8 mouse cellular contexts compared by ENCODE assay signal in genomic region chr7:128531031-128531430, GRCm38 (mm10). TPM values are rescaled to one million over a fixed set of nuclear protein-coding genes. Genes with fewer than 3 reads are reported as not detected.
A peak's percentile ranks its signal among the peaks of the same experiment; 100 is the strongest.
DNase-seq lines count a peak whose midpoint lies in the region; ATAC-seq lines count a peak whose summit lies in the region.

No protein-coding gene starts in this region.

- H3K9me3 ChIP-seq in kidney, embryonic 15.5 days (replicated peaks), result no peaks in the 10 kb centered on the region
- H3K9me3 ChIP-seq in forebrain, embryonic 14.5 days (replicated peaks; ENCODE audit: control insufficient read depth, low read length), result no peaks in the 10 kb centered on the region

- 26% methylated on average over 11 of the region's 11 CpGs for WGBS in kidney, embryonic 15.5 days
- 7% methylated on average over 11 of the region's 11 CpGs for WGBS in forebrain, embryonic 14.5 days

- no peak overlapping the region for H3K27ac ChIP-seq in kidney, embryonic 15.5 days
- peak overlapping the region; percentile 58 for H3K27ac ChIP-seq in forebrain, embryonic 14.5 days (ENCODE audit: low read depth, low read length)

- no peaks in the 10 kb centered on the region for H3K27me3 ChIP-seq in kidney, embryonic 15.5 days
- no peaks in the 10 kb centered on the region for H3K27me3 ChIP-seq in forebrain, embryonic 14.5 days (replicated peaks; ENCODE audit: control insufficient read depth, insufficient read depth, low read length)

- peaks cover 61% of the 10 kb centered on the region for H3K4me1 ChIP-seq in kidney, embryonic 15.5 days
- peaks cover 25% of the 10 kb centered on the region for H3K4me1 ChIP-seq in forebrain, embryonic 14.5 days (ENCODE audit: control insufficient read depth, insufficient read depth, low read length)

- no peak for DNase-seq in kidney, adult 18-20 months
- peak; percentile 59 for DNase-seq in adipocyte (ENCODE audit: low spot score)
- DNase-seq in forebrain, embryonic 14.5 days (ENCODE audit: low spot score), result peak; percentile 53
- DNase-seq in kidney, postnatal 25 days, result peak; percentile 24 to 61
- peak; percentile 40 for DNase-seq in retina, embryonic 14.5 days (ENCODE audit: low spot score)
- DNase-seq in gastrocnemius, postnatal 10 days, result no peak

- no peak overlapping the region for H3K4me3 ChIP-seq in kidney, embryonic 15.5 days (replicated peaks)
- H3K4me3 ChIP-seq in forebrain, embryonic 14.5 days (ENCODE audit: low read depth, low read length), result no peak overlapping the region; the same call in 1 of the 2 replicates

- no peaks in the 10 kb centered on the region for H3K36me3 ChIP-seq in kidney, embryonic 15.5 days
- no peaks in the 10 kb centered on the region for H3K36me3 ChIP-seq in forebrain, embryonic 14.5 days (ENCODE audit: control insufficient read depth, insufficient read depth, low read length)

- ATAC-seq in kidney, embryonic 15.5 days (replicated peaks; ENCODE audit: low FRiP score), result no peak; the same call in 1 of the 2 replicates
- ATAC-seq in forebrain, embryonic 14.5 days, result peak; percentile 47; the same call in 1 of the 2 replicates
- ATAC-seq in frontal cortex, adult (ENCODE audit: low TSS enrichment), result no peak

- H3K4me2 ChIP-seq in kidney, embryonic 15.5 days, result peak overlapping the region; percentile 31; the same call in 1 of the 2 replicates
- peak overlapping the region; percentile 25; the same call in 1 of the 2 replicates for H3K4me2 ChIP-seq in forebrain, embryonic 14.5 days (ENCODE audit: low read length)

- no peak overlapping the region for H3K9ac ChIP-seq in kidney, embryonic 15.5 days
- peak overlapping the region; percentile 37; the same call in 1 of the 2 replicates for H3K9ac ChIP-seq in forebrain, embryonic 14.5 days (ENCODE audit: low read length)

RNA-seq across cellular contexts. Expression of gene Bag3, which starts 7.6 kb away (rescaled TPM):
- 12.7 and 14.2 TPM in 2 replicates for polyA plus RNA-seq in kidney, embryonic 15.5 days (2015; fragmentation: Nextera tagmentation; extraction: Ambion mirVana)
- polyA plus RNA-seq in forebrain, embryonic 14.5 days (2014; fragmentation: Nextera tagmentation; extraction: Ambion mirVana), result 1.4 and 1.7 TPM in 2 replicates
- 10 to 100 TPM; 85.7 to 94.3 TPM for total RNA-seq in gastrocnemius, postnatal 10 days (2021)

Comparison
In these comparisons a context has a peak if more than half of its experiments do, and no peak if none do; other contexts are left out.
1. DNase-seq: peak in adipocyte (single experiment), forebrain, embryonic 14.5 days (single experiment), kidney, postnatal 25 days (2 of 2) and retina, embryonic 14.5 days (single experiment); none in kidney, adult 18-20 months (single experiment) and gastrocnemius, postnatal 10 days (single experiment).